Mouse (Mus musculus) stomach, postnatal 0 days (tissue): ENCODE data around the gene Plekhm1. TPM values are rescaled to one million over a fixed set of nuclear protein-coding genes. Genes with fewer than 3 reads are reported as not detected.

Source experiments
- ATAC-seq: fragments of 200-750 bp; cut with Nextera tagmentation; 2 replicates; pipeline ENCODE4 v1.8.0; 2017; ENCODE audit not compliant: low FRiP score, low TSS enrichment
- DNase-seq: peaks from one replicate; pipeline ENCODE4 v3.0.0-alpha.2; 2016; ENCODE audit warnings: low spot score
- H3K27ac ChIP-seq: fragments of 300-500 bp; sonication (generic); replicated peaks from 2 replicates; pipeline ENCODE4 v1.5.1; 2014; ENCODE audit warnings: mild to moderate bottlenecking, control low read depth
- H3K27me3 ChIP-seq: fragments of 300-500 bp; sonication (generic); 2 replicates; pipeline ENCODE4 v1.6.1; 2014; ENCODE audit warnings: low read length; ENCODE audit not compliant: control insufficient read depth, insufficient read depth
- H3K36me3 ChIP-seq: fragments of 300-500 bp; sonication (generic); 2 replicates; pipeline ENCODE4 v1.6.1; 2014; ENCODE audit warnings: low read length, mixed read lengths; ENCODE audit not compliant: control insufficient read depth, insufficient read depth
- H3K4me1 ChIP-seq: fragments of 300-500 bp; sonication (generic); replicated peaks from 2 replicates; pipeline ENCODE4 v1.6.1; 2014; ENCODE audit warnings: antibody characterized with exemption; ENCODE audit not compliant: control insufficient read depth, insufficient read depth
- H3K4me2 ChIP-seq: fragments of 300-500 bp; sonication (generic); replicated peaks from 2 replicates; pipeline ENCODE4 v1.6.1; 2014; ENCODE audit warnings: low read depth, mild to moderate bottlenecking, control low read depth, moderate library complexity
- H3K4me3 ChIP-seq: fragments of 300-500 bp; sonication (generic); 2 replicates; pipeline ENCODE4 v1.5.1; 2014; ENCODE audit warnings: low read depth, low read length, control low read depth
- H3K9ac ChIP-seq: fragments of 300-500 bp; sonication (generic); 2 replicates; pipeline ENCODE4 v1.6.1; 2014; ENCODE audit warnings: mild to moderate bottlenecking, low read length, control low read depth, mixed read lengths
- H3K9me3 ChIP-seq: fragments of 300-500 bp; sonication (generic); 2 replicates; pipeline ENCODE4 v1.6.1; 2016; ENCODE audit warnings: low read length; ENCODE audit not compliant: control insufficient read depth
- CTCF ChIP-seq: IDR thresholded peaks from 2 replicates; pipeline ENCODE4 v1.5.1; 2016; ENCODE audit warnings: antibody characterized with exemption, low read depth, mild to moderate bottlenecking, moderate library complexity
- EP300 ChIP-seq: optimal IDR thresholded peaks from 2 replicates; pipeline ENCODE3; 2016; ENCODE audit warnings: antibody characterized with exemption
- WGBS: fragments of 180-500 bp; shearing (Covaris S2); extraction: QIAGEN DNeasy Blood & Tissue Kit; methylation state at CpG from one replicate; pipeline ENCODE4 v1.1.7; 2014; 5-methylcytosine and 5-hydroxymethylcytosine counted together
- polyA plus RNA-seq: library from polyadenylated mRNA; unstranded; fragments of >200 nt; fragmentation: Nextera tagmentation; extraction: Ambion mirVana; gene quantifications from 2 replicates; pipeline ENCODE4 v1.2.1, GENCODE M21; 2015

Plekhm1 gene
- polyA plus RNA-seq, 1 experiment from 2014 or later: 3.6 TPM

DNA sequence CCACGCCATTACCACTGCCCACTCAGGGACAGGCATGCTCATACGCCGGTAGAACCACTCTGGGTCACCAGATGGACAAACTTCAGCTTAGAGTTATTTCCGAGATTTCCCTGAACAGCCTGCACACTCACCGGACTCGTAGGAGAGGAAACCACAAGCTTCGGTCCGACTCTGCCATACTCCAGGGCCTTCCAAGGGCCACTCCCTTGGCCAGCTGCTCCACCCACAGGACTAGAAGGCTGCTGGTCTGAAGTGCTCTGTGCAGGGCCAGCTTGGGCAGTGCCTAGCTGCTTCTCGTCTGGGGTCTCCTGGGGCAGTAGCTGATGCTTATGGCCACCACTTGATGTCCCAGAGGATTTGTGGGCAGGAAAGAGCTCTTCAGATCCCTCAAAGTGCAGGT is 25.7 kb downstream of the Plekhm1 start:
- ATAC-seq (peak; percentile 42; the same call in 1 of the 2 replicates), DNase-seq (peak; percentile 55)
- peak overlapping the region; percentile 40 for H3K27ac ChIP-seq
- no peak overlapping the region for H3K4me3 ChIP-seq
- no peak overlapping the region for H3K9ac ChIP-seq
- H3K4me1 ChIP-seq: peaks cover 5% of the 10 kb centered on the region; the same call in 1 of the 2 replicates
- WGBS: 62% methylated on average over 9 of the region's 9 CpGs
- H3K27me3 ChIP-seq: no peaks in the 10 kb centered on the region
- TF ChIP-seq CTCF (no peak), EP300 (no peak)
- H3K9me3 ChIP-seq: no peaks in the 10 kb centered on the region
- H3K4me2 ChIP-seq: no peak overlapping the region
- no peaks in the 10 kb centered on the region; the same call in 1 of the 2 replicates for H3K36me3 ChIP-seq

GRCm38 (mm10) chr11:103381956-103382613 is 30.4 kb downstream of the Plekhm1 start:
- Histone ChIP-seq H3K4me3 (no peak overlapping the region), H3K36me3 (peaks cover 14% of the 10 kb centered on the region), H3K4me2 (no peak overlapping the region), H3K4me1 (peaks cover 5% of the 10 kb centered on the region; the same call in 1 of the 2 replicates), H3K9ac (no peak overlapping the region), H3K27ac (peak overlapping the region; percentile 89), H3K27me3 (no peaks in the 10 kb centered on the region), H3K9me3 (no peaks in the 10 kb centered on the region)
- ATAC-seq (peak; percentile 95), DNase-seq (peak; percentile 79)
- TF ChIP-seq EP300 (no peak), CTCF (no peak)
- WGBS: 10% methylated on average over 5 of the region's 5 CpGs

- H3K27me3 ChIP-seq: no peaks in the 10 kb centered on the region
- no peak overlapping the region for H3K4me3 ChIP-seq
- H3K36me3 ChIP-seq: peaks cover 14% of the 10 kb centered on the region
- H3K4me1 ChIP-seq: peaks cover 5% of the 10 kb centered on the region; the same call in 1 of the 2 replicates
- peak overlapping the region; percentile 89 for H3K27ac ChIP-seq
- H3K9me3 ChIP-seq: no peaks in the 10 kb centered on the region
- ATAC-seq: peak; percentile 24
- 81% methylated on average over 7 of the region's 7 CpGs for WGBS
- DNase-seq: no peak
- no peak overlapping the region for H3K9ac ChIP-seq
- H3K4me2 ChIP-seq: no peak overlapping the region
- TF ChIP-seq EP300: no peak
- TF ChIP-seq CTCF: no peak
Observed at GRCm38 (mm10) chr11:103381505-103381904, 31.0 kb downstream of the Plekhm1 start.

GRCm38 (mm10) chr11:103380460-103380859 is 32.0 kb downstream of the Plekhm1 start:
- Histone ChIP-seq H3K4me2 (no peak overlapping the region), H3K9ac (no peak overlapping the region), H3K36me3 (peaks cover 14% of the 10 kb centered on the region), H3K27ac (no peak overlapping the region), H3K9me3 (no peaks in the 10 kb centered on the region), H3K4me3 (no peak overlapping the region), H3K27me3 (no peaks in the 10 kb centered on the region), H3K4me1 (peaks cover 5% of the 10 kb centered on the region; the same call in 1 of the 2 replicates)
- TF ChIP-seq CTCF: no peak
- DNase-seq (no peak), ATAC-seq (no peak)
- WGBS: 90% methylated on average over 5 of the region's 5 CpGs

DNA sequence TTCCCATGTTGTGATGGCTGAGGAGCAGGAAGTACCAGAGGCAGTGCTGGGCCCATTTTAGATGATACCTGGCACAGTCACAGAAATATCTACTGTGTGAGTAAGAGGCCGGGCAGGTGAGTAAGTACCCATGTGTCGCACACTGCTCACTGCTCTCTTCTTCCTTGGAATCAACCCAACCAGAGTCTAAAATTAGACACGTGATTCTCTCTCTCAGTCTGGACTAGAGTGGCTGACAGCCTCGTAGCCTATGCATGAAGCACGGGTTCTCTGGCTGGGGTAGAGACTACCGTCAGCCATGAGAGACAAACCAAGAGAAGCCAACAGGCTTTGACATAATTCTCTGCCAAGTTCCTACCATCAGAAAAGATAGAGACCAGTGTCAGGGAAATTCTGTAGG is 34.1 kb downstream of the Plekhm1 start:
- Histone ChIP-seq H3K4me1 (peaks cover 5% of the 10 kb centered on the region; the same call in 1 of the 2 replicates), H3K27me3 (no peaks in the 10 kb centered on the region), H3K9ac (no peak overlapping the region), H3K27ac (no peak overlapping the region), H3K4me3 (no peak overlapping the region), H3K4me2 (no peak overlapping the region), H3K9me3 (no peaks in the 10 kb centered on the region), H3K36me3 (peaks cover 17% of the 10 kb centered on the region)
- TF ChIP-seq EP300 (no peak), CTCF (no peak)
- WGBS: 79% methylated on average over 6 of the region's 6 CpGs
- no peak for DNase-seq
- no peak for ATAC-seq

DNA sequence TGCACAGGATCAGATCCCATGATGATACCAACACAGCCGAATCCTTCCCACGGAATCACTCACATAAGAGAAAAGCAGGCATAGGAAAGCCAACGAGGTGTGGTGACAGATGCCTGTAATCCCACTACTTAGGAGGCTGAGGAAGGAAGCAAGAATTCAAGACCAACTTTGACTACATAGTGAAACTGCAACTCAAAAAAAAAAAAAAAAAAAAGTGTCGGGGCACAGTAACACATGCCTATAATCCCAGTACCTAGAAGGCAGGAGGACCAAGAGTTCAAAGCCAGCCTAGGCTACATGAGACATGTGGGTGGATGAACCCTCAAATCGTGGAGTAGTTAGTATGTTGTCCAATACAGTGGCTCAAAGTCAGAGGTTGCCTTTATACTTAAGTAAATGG is 36.7 kb downstream of the Plekhm1 start:
- DNase-seq (no peak), ATAC-seq (no peak)
- Histone ChIP-seq H3K36me3 (peaks cover 17% of the 10 kb centered on the region), H3K4me2 (no peak overlapping the region), H3K9me3 (no peaks in the 10 kb centered on the region), H3K27me3 (no peaks in the 10 kb centered on the region), H3K27ac (no peak overlapping the region), H3K9ac (no peak overlapping the region), H3K4me1 (no peaks in the 10 kb centered on the region), H3K4me3 (no peak overlapping the region)
- 73% methylated on average over 5 of the region's 5 CpGs for WGBS
- TF ChIP-seq EP300: no peak
- TF ChIP-seq CTCF: no peak
